Mouse (Mus musculus) forebrain, embryonic 10.5 days (tissue): ENCODE data around the gene Gtf2ird1. TPM values are rescaled to one million over a fixed set of nuclear protein-coding genes. Genes with fewer than 3 reads are reported as not detected.
"Not testable (repeated sequence)": the region's sequence is repeated elsewhere in the genome, so short reads cannot be mapped to it uniquely, and the experiment has no call there.

Experiments used
- DNase-seq: peaks from one replicate; pipeline ENCODE4 v3.0.0-alpha.2; 2017; ENCODE audit warnings: low spot score; ENCODE audit errors: extremely low spot score
- H3K27ac ChIP-seq: fragments of 300-500 bp; sonication (generic); 2 replicates; pipeline ENCODE4 v1.5.1; 2016; ENCODE audit warnings: mild to moderate bottlenecking
- H3K27me3 ChIP-seq: fragments of 300-500 bp; sonication (generic); 2 replicates; pipeline ENCODE4 v1.6.1; 2016; ENCODE audit warnings: mild to moderate bottlenecking; ENCODE audit not compliant: poor library complexity, severe bottlenecking
- H3K36me3 ChIP-seq: fragments of 300-500 bp; sonication (generic); replicated peaks from 2 replicates; pipeline ENCODE4 v1.6.1; 2016; ENCODE audit warnings: mild to moderate bottlenecking, moderate library complexity
- H3K4me1 ChIP-seq: fragments of 300-500 bp; sonication (generic); 2 replicates; pipeline ENCODE4 v1.6.1; 2016
- H3K4me3 ChIP-seq: fragments of 300-500 bp; sonication (generic); 2 replicates; pipeline ENCODE4 v1.5.1; 2016; ENCODE audit warnings: mild to moderate bottlenecking, moderate library complexity
- H3K9me3 ChIP-seq: fragments of 300-500 bp; sonication (generic); 2 replicates; pipeline ENCODE4 v1.6.1; 2016; ENCODE audit warnings: mild to moderate bottlenecking, moderate library complexity
- WGBS: fragments of 180-500 bp; shearing (Covaris S2); methylation state at CpG from one replicate; pipeline ENCODE4 v1.1.7; 2016; 5-methylcytosine and 5-hydroxymethylcytosine counted together
- polyA plus RNA-seq: library from polyadenylated mRNA; unstranded; fragments of >200 nt; fragmentation: Nextera tagmentation; extraction: Ambion mirVana; gene quantifications from 2 replicates; pipeline ENCODE4 v1.2.1, GENCODE M21; 2016

The Gtf2ird1 gene
- polyA plus RNA-seq, 1 experiment from 2014 or later = 92.6 TPM

GRCm38 (mm10) chr5:134345449-134345848 lies 111.1 kb downstream of the Gtf2ird1 start:
- no peak overlapping the region for H3K4me3 ChIP-seq
- WGBS = 87% methylated on average over 9 of the region's 9 CpGs
- DNase-seq = no peak
- no peaks in the 10 kb centered on the region for H3K9me3 ChIP-seq
- H3K36me3 ChIP-seq = no peaks in the 10 kb centered on the region
- peaks cover 7% of the 10 kb centered on the region for H3K4me1 ChIP-seq
- no peak overlapping the region for H3K27ac ChIP-seq
- no peaks in the 10 kb centered on the region for H3K27me3 ChIP-seq

GRCm38 (mm10) chr5:134344076-134344475 lies 112.4 kb downstream of the Gtf2ird1 start:
- no peak for DNase-seq
- no peaks in the 10 kb centered on the region for H3K9me3 ChIP-seq
- no peaks in the 10 kb centered on the region for H3K36me3 ChIP-seq
- H3K27me3 ChIP-seq = no peaks in the 10 kb centered on the region
- no peak overlapping the region for H3K27ac ChIP-seq
- no peak overlapping the region for H3K4me3 ChIP-seq
- H3K4me1 ChIP-seq = peaks cover 7% of the 10 kb centered on the region
- WGBS = 90% methylated on average over 8 of the region's 8 CpGs

GRCm38 (mm10) chr5:134343530-134343929 lies 113.0 kb downstream of the Gtf2ird1 start:
- H3K4me3 ChIP-seq, H3K27ac ChIP-seq, H3K36me3 ChIP-seq, DNase-seq, H3K4me1 ChIP-seq, H3K9me3 ChIP-seq, H3K27me3 ChIP-seq: not testable (repeated sequence)
- 92% methylated on average over 4 of the region's 4 CpGs for WGBS

GRCm38 (mm10) chr5:134342503-134343205 lies 113.9 kb downstream of the Gtf2ird1 start:
- no peak for DNase-seq
- H3K36me3 ChIP-seq = no peaks in the 10 kb centered on the region
- H3K9me3 ChIP-seq = no peaks in the 10 kb centered on the region
- H3K27me3 ChIP-seq = no peaks in the 10 kb centered on the region
- no peak overlapping the region for H3K27ac ChIP-seq
- peaks cover 7% of the 10 kb centered on the region for H3K4me1 ChIP-seq
- no peak overlapping the region for H3K4me3 ChIP-seq
- 86% methylated on average over 18 of the region's 18 CpGs for WGBS

GRCm38 (mm10) chr5:134341721-134342120 lies 114.8 kb downstream of the Gtf2ird1 start:
- 90% methylated on average over 5 of the region's 5 CpGs for WGBS
- no peaks in the 10 kb centered on the region for H3K9me3 ChIP-seq
- no peaks in the 10 kb centered on the region for H3K36me3 ChIP-seq
- H3K4me1 ChIP-seq = peaks cover 7% of the 10 kb centered on the region
- H3K27me3 ChIP-seq = no peaks in the 10 kb centered on the region
- no peak overlapping the region for H3K27ac ChIP-seq
- DNase-seq = no peak
- H3K4me3 ChIP-seq = no peak overlapping the region

GRCm38 (mm10) chr5:134341321-134341720 lies 115.2 kb downstream of the Gtf2ird1 start:
- 78% methylated on average over 10 of the region's 10 CpGs for WGBS
- Histone ChIP-seq H3K4me3 (no peak overlapping the region), H3K4me1 (peaks cover 7% of the 10 kb centered on the region), H3K27me3 (no peaks in the 10 kb centered on the region), H3K9me3 (no peaks in the 10 kb centered on the region), H3K36me3 (no peaks in the 10 kb centered on the region), H3K27ac (no peak overlapping the region)
- DNase-seq = no peak

GRCm38 (mm10) chr5:134340101-134340522 lies 116.4 kb downstream of the Gtf2ird1 start:
- 0 out of 2 replicates have a peak overlapping the region, but pooled peaks have one; percentile 30 for H3K27ac ChIP-seq
- no peak for DNase-seq
- 23% methylated on average over 6 of the region's 6 CpGs for WGBS
- H3K4me1 ChIP-seq = peaks cover 7% of the 10 kb centered on the region
- H3K9me3 ChIP-seq = no peaks in the 10 kb centered on the region
- H3K27me3 ChIP-seq = no peaks in the 10 kb centered on the region
- H3K4me3 ChIP-seq = no peak overlapping the region
- H3K36me3 ChIP-seq = no peaks in the 10 kb centered on the region

- H3K4me1 ChIP-seq = peaks cover 15% of the 10 kb centered on the region
- not testable (repeated sequence) for H3K4me3 ChIP-seq, H3K9me3 ChIP-seq, H3K36me3 ChIP-seq, DNase-seq, H3K27me3 ChIP-seq, H3K27ac ChIP-seq
- 68% methylated on average over 2 of the region's 2 CpGs for WGBS
These were observed 119.5 kb downstream of the Gtf2ird1 start for GRCm38 (mm10) chr5:134337012-134337411.

GRCm38 (mm10) chr5:134332743-134333142 lies 123.8 kb downstream of the Gtf2ird1 start:
- Histone ChIP-seq H3K4me1 (peaks cover 15% of the 10 kb centered on the region), H3K27ac (peak overlapping the region; percentile 74), H3K27me3 (no peaks in the 10 kb centered on the region), H3K36me3 (no peaks in the 10 kb centered on the region), H3K4me3 (no peak overlapping the region), H3K9me3 (no peaks in the 10 kb centered on the region)
- DNase-seq = no peak
- WGBS = 30% methylated on average over 8 of the region's 8 CpGs

- Histone ChIP-seq H3K9me3 (no peaks in the 10 kb centered on the region), H3K36me3 (no peaks in the 10 kb centered on the region), H3K4me3 (no peak overlapping the region), H3K27ac (no peak overlapping the region), H3K27me3 (no peaks in the 10 kb centered on the region), H3K4me1 (peaks cover 15% of the 10 kb centered on the region)
- no peak for DNase-seq
- WGBS = 86% methylated on average over 2 of the region's 2 CpGs
These were observed 126.4 kb downstream of the Gtf2ird1 start for GRCm38 (mm10) chr5:134330082-134330481.

GRCm38 (mm10) chr5:134329311-134329710 lies 127.2 kb downstream of the Gtf2ird1 start:
- WGBS = 37% methylated on average over 4 of the region's 4 CpGs
- peaks cover 15% of the 10 kb centered on the region for H3K4me1 ChIP-seq
- no peaks in the 10 kb centered on the region for H3K27me3 ChIP-seq
- no peaks in the 10 kb centered on the region for H3K9me3 ChIP-seq
- H3K27ac ChIP-seq = peak overlapping the region; percentile 48; the same call in 1 of the 2 replicates
- no peaks in the 10 kb centered on the region for H3K36me3 ChIP-seq
- DNase-seq = no peak
- H3K4me3 ChIP-seq = no peak overlapping the region

- Histone ChIP-seq H3K9me3 (no peaks in the 10 kb centered on the region), H3K4me1 (peaks cover 20% of the 10 kb centered on the region), H3K27me3 (no peaks in the 10 kb centered on the region), H3K27ac (no peak overlapping the region), H3K36me3 (no peaks in the 10 kb centered on the region), H3K4me3 (no peak overlapping the region)
- DNase-seq = no peak
- 93% methylated on average over 6 of the region's 6 CpGs for WGBS
These were observed 128.0 kb downstream of the Gtf2ird1 start for GRCm38 (mm10) chr5:134328482-134329001.

GRCm38 (mm10) chr5:134325856-134326566 lies 130.5 kb downstream of the Gtf2ird1 start:
- Histone ChIP-seq H3K9me3 (no peaks in the 10 kb centered on the region), H3K4me3 (no peak overlapping the region), H3K4me1 (peaks cover 26% of the 10 kb centered on the region), H3K27me3 (no peaks in the 10 kb centered on the region), H3K27ac (no peak overlapping the region), H3K36me3 (no peaks in the 10 kb centered on the region)
- no peak for DNase-seq
- WGBS = 85% methylated on average over 13 of the region's 13 CpGs
